Mouse (Mus musculus) B cell, adult 62 days (primary cell): Measurements from ENCODE around the gene Fnd3c2. TPM values are rescaled to one million over a fixed set of nuclear protein-coding genes. Genes with fewer than 3 reads are reported as not detected.

ENCODE experiments used
- total RNA-seq: library from RNA; stranded (reverse); gene quantifications from 4 replicates; pipeline ENCODE4 v1.2.4, GENCODE M21; 2023

The Fnd3c2 gene
- total RNA-seq: not detected in 4 replicates

GRCm38 (mm10) chrX:106255276-106255675, at the start of gene Fnd3c2:
Gene Fnd3c2 (minus strand): TSS chrX:106255376.

DNA sequence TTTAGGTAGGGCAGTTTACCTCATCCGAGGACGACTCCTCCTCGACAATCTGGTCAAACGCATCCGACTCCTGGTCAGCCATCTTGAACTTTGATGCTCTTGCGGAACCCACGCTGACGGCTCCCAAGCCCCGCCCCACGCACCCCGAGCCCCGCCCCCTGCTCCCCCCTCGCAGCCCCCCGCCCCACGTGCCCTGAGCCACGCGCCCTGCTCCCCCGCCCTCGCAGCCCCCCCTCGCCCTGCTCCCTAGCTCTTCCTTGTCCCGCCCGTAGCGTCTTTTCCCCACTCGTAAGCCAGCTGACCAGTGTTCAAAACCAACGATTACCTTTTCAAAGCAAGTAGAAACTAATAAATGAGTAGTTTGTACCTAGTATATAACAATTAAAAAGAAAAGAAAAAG, 34.1 kb downstream of the Fnd3c2 start, which contains the start of gene Taf9b:
Gene Taf9b, minus strand, starts transcription at position 101 of the 400 bp plus-strand sequence.

GRCm38 (mm10) chrX:106186713-106187649, 68.2 kb downstream of the Fnd3c2 start, which contains the start of gene Pgk1:
Gene Pgk1 (plus strand): TSS chrX:106187100.

Other genes with a start within 250 kb of the Fnd3c2 start
- 28.8 to 36.3 TPM (median 33.2 TPM) in 4 replicates for gene Magt1, start 243.5 kb downstream of the Fnd3c2 start, total RNA-seq
- gene Cox7b, start 239.7 kb downstream of the Fnd3c2 start, total RNA-seq: 113 to 133 TPM (median 114 TPM) in 4 replicates
- gene Atp7a, start 228.1 kb downstream of the Fnd3c2 start, total RNA-seq: 14.8 to 16.4 TPM (median 15.6 TPM) in 4 replicates
- gene Tlr13, start 112.2 kb downstream of the Fnd3c2 start, total RNA-seq: 0.24 to 0.36 TPM (median 0.27 TPM) in 4 replicates
- gene Pgk1, start 68.3 kb downstream of the Fnd3c2 start, total RNA-seq: 73.6 to 91.0 TPM (median 82.4 TPM) in 4 replicates
- gene Taf9b, start 34.2 kb downstream of the Fnd3c2 start, total RNA-seq: 8.7 to 11.6 TPM (median 9.7 TPM) in 4 replicates
- gene Fndc3c1, start 230.0 kb upstream of the Fnd3c2 start, total RNA-seq: not detected in 4 replicates